Mouse (Mus musculus): ENCODE results near the gene Grik1. TPM values are rescaled to one million over a fixed set of nuclear protein-coding genes. Genes with fewer than 3 reads are reported as not detected.
A peak's percentile ranks its signal among the peaks of the same experiment; 100 is the strongest.

The Grik1 gene
- polyA plus RNA-seq, 1 experiment from 2014 or later: 39.0 TPM

DNA sequence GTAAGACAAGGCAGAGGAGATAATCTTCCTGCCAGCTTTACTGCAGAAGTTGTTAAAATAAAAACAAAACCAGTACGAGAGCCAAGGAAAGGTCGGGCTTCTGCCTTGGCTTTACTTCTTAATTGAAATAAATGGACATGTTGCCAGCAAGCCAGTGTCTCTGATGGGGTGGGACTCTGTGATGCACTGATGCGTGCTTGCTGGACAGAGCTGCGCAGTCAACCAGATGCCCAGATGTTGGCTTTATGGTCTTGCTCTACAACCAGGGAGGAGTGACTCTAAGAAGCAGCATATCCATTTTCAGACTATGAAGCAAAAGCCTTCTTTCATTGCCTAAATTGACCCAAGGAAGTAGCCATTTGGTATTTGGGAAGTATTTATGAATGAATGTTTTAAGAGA, 336.9 kb downstream of the Grik1 start:
- Histone ChIP-seq H3K27ac (replicated peaks) (no peak overlapping the region), H3K36me3 (no peaks in the 10 kb centered on the region), H3K4me3 (no peak overlapping the region), H3K9me3 (no peaks in the 10 kb centered on the region), H3K27me3 (no peaks in the 10 kb centered on the region), H3K4me2 (no peak overlapping the region), H3K4me1 (replicated peaks) (no peaks in the 10 kb centered on the region), H3K9ac (no peak overlapping the region)
- WGBS: 90% methylated on average over 4 of the region's 4 CpGs
- no peak for ATAC-seq (ENCODE audit: low FRiP score, low read depth)

DNA sequence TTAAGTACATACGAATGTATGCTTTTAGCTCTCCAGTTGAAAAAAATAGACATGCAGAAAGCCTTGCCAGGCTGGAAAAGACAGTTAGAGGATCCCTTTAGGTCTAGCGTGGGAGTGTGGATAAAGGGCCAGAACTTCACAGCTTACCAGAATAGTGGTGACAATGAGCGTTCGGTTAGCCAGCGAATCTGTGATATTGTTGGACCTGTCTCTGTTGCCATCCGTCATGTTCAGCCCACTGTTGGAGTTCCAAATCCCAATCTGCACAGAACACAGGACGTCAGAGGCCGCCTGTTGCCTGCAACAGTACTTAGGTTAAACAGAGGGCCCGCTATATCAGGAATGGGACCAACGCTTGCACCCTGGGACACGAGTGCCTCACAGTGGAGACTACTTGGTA, 340.2 kb downstream of the Grik1 start:
- no peak for ATAC-seq (ENCODE audit: low FRiP score, low read depth)
- Histone ChIP-seq H3K9me3 (no peaks in the 10 kb centered on the region), H3K4me2 (no peak overlapping the region), H3K36me3 (no peaks in the 10 kb centered on the region), H3K4me3 (no peak overlapping the region), H3K27ac (replicated peaks) (no peak overlapping the region), H3K9ac (no peak overlapping the region), H3K4me1 (replicated peaks) (no peaks in the 10 kb centered on the region), H3K27me3 (no peaks in the 10 kb centered on the region)
- 88% methylated on average over 11 of the region's 11 CpGs for WGBS

- ATAC-seq (ENCODE audit: low FRiP score, low read depth): no peak
- no peak overlapping the region for H3K9ac ChIP-seq
- no peaks in the 10 kb centered on the region for H3K36me3 ChIP-seq
- no peak overlapping the region for H3K4me2 ChIP-seq
- WGBS: 85% methylated on average over 4 of the region's 4 CpGs
- no peak overlapping the region for H3K27ac ChIP-seq (replicated peaks)
- no peaks in the 10 kb centered on the region for H3K4me1 ChIP-seq (replicated peaks)
- H3K27me3 ChIP-seq: no peaks in the 10 kb centered on the region
- no peaks in the 10 kb centered on the region for H3K9me3 ChIP-seq
- H3K4me3 ChIP-seq: no peak overlapping the region
These were observed 341.9 kb downstream of the Grik1 start for GRCm38 (mm10) chr16:87948122-87948521.

DNA sequence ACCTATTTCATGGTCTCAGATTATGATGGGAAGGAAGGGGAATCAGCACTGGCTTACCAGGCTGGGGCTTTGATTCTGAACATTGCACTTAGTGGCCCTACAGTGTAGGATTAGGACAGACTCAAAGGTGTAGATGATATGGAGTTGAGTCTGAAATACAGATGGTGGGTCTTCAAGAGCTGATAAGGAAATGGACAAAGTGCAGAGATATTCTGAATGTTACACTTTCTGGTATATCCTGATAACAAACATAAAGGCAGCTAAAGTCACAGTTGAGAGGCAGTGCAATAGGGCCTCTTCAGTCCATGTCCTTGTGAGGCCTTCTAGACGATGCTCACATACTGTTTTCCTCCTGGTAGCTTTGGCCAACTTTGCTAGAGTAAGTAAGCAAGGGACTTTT, 345.7 kb downstream of the Grik1 start:
- no peaks in the 10 kb centered on the region for H3K27me3 ChIP-seq
- no peak overlapping the region for H3K27ac ChIP-seq (replicated peaks)
- ATAC-seq (ENCODE audit: low FRiP score, low read depth): no peak
- no peaks in the 10 kb centered on the region for H3K9me3 ChIP-seq
- 88% methylated on average over 1 of the region's 1 CpGs for WGBS
- H3K4me1 ChIP-seq (replicated peaks): no peaks in the 10 kb centered on the region
- H3K9ac ChIP-seq: no peak overlapping the region
- no peaks in the 10 kb centered on the region for H3K36me3 ChIP-seq
- H3K4me2 ChIP-seq: no peak overlapping the region
- H3K4me3 ChIP-seq: no peak overlapping the region

- 70% methylated on average over 13 of the region's 13 CpGs for WGBS
- H3K36me3 ChIP-seq: no peaks in the 10 kb centered on the region
- H3K27me3 ChIP-seq: no peaks in the 10 kb centered on the region
- H3K4me2 ChIP-seq: no peak overlapping the region
- no peak overlapping the region for H3K9ac ChIP-seq
- H3K4me3 ChIP-seq: no peak overlapping the region
- no peaks in the 10 kb centered on the region for H3K9me3 ChIP-seq
- ATAC-seq (ENCODE audit: low FRiP score, low read depth): peak; percentile 54; the same call in 1 of the 2 replicates
- no peaks in the 10 kb centered on the region for H3K4me1 ChIP-seq (replicated peaks)
- no peak overlapping the region for H3K27ac ChIP-seq (replicated peaks)
These were observed 347.8 kb downstream of the Grik1 start for GRCm38 (mm10) chr16:87942103-87942865.

GRCm38 (mm10) chr16:87934685-87935084, 355.4 kb downstream of the Grik1 start:
- ATAC-seq (ENCODE audit: low FRiP score, low read depth): no peak
- Histone ChIP-seq H3K36me3 (no peaks in the 10 kb centered on the region), H3K9ac (no peak overlapping the region), H3K4me2 (no peak overlapping the region), H3K27me3 (no peaks in the 10 kb centered on the region), H3K9me3 (no peaks in the 10 kb centered on the region), H3K27ac (replicated peaks) (no peak overlapping the region), H3K4me3 (no peak overlapping the region), H3K4me1 (replicated peaks) (no peaks in the 10 kb centered on the region)
- WGBS: 81% methylated on average over 1 of the region's 1 CpGs

- Histone ChIP-seq H3K4me2 (no peak overlapping the region), H3K36me3 (no peaks in the 10 kb centered on the region), H3K27ac (replicated peaks) (no peak overlapping the region), H3K9me3 (no peaks in the 10 kb centered on the region), H3K27me3 (no peaks in the 10 kb centered on the region), H3K9ac (no peak overlapping the region), H3K4me1 (replicated peaks) (no peaks in the 10 kb centered on the region), H3K4me3 (no peak overlapping the region)
- no peak for ATAC-seq (ENCODE audit: low FRiP score, low read depth)
- 90% methylated on average over 2 of the region's 2 CpGs for WGBS
These were observed 358.7 kb downstream of the Grik1 start for GRCm38 (mm10) chr16:87931358-87931757.

- no peak overlapping the region for H3K27ac ChIP-seq (replicated peaks)
- no peak overlapping the region for H3K9ac ChIP-seq
- H3K4me3 ChIP-seq: no peak overlapping the region
- no peak overlapping the region for H3K4me2 ChIP-seq
- no peaks in the 10 kb centered on the region for H3K27me3 ChIP-seq
- no peaks in the 10 kb centered on the region for H3K4me1 ChIP-seq (replicated peaks)
- no peaks in the 10 kb centered on the region for H3K36me3 ChIP-seq
- WGBS: 90% methylated on average over 3 of the region's 3 CpGs
- no peak for ATAC-seq (ENCODE audit: low FRiP score, low read depth)
- H3K9me3 ChIP-seq: no peaks in the 10 kb centered on the region
These were observed 359.5 kb downstream of the Grik1 start for GRCm38 (mm10) chr16:87930519-87930918.

GRCm38 (mm10) chr16:87928671-87929070, 361.4 kb downstream of the Grik1 start:
- 97% methylated on average over 1 of the region's 1 CpGs for WGBS
- H3K4me1 ChIP-seq (replicated peaks): no peaks in the 10 kb centered on the region
- ATAC-seq (ENCODE audit: low FRiP score, low read depth): no peak
- no peak overlapping the region for H3K27ac ChIP-seq (replicated peaks)
- H3K27me3 ChIP-seq: no peaks in the 10 kb centered on the region
- no peak overlapping the region for H3K4me2 ChIP-seq
- H3K4me3 ChIP-seq: no peak overlapping the region
- no peaks in the 10 kb centered on the region for H3K9me3 ChIP-seq
- H3K9ac ChIP-seq: no peak overlapping the region
- H3K36me3 ChIP-seq: no peaks in the 10 kb centered on the region

DNA sequence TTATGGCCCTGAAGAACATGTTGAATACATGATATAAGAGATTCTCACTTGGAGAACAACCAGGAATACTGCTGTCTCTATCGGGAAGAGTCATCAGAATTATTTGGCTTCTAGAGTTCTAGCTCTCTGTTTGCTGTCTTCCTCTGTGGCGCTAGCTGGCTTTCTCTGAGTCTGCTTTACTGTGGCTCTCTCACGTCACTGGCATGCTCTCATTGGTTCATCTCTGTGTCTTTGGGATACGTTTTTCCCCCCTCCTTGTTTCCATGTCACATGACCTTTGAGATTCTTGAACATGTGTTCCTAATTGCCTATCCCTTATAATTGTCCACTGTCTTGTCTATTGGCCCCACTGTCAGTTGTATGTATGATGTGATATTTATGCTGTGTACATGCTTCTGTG, 372.2 kb downstream of the Grik1 start:
- ATAC-seq (ENCODE audit: low FRiP score, low read depth): no peak
- Histone ChIP-seq H3K4me1 (replicated peaks) (peaks cover 17% of the 10 kb centered on the region), H3K4me3 (no peak overlapping the region), H3K4me2 (no peak overlapping the region), H3K27ac (replicated peaks) (peak overlapping the region; percentile 50; the same call in 1 of the 2 replicates), H3K27me3 (no peaks in the 10 kb centered on the region), H3K9ac (no peak overlapping the region), H3K36me3 (no peaks in the 10 kb centered on the region), H3K9me3 (no peaks in the 10 kb centered on the region)
- WGBS: 76% methylated on average over 4 of the region's 4 CpGs

DNA sequence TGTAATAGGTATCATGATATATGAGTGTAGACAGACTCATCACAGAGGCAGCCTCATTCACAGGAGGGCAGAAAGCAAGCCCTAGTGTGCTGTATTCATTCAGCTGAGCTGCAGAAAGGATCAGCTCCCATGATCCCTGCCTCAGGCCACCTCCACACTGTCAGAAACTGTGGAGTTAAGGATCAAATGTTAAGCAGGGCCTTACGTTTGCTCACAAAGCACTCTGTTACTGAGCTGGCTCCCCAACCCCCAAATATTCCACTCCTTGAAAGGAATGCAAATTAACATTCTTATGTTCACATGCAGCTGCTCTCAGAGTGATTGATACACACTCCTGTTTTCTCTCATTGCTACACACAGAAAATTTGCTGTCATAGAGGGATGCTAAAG, 372.9 kb downstream of the Grik1 start:
- no peaks in the 10 kb centered on the region for H3K9me3 ChIP-seq
- WGBS: 10% methylated on average over 1 of the region's 1 CpGs
- H3K27ac ChIP-seq (replicated peaks): peak overlapping the region; percentile 50
- no peak overlapping the region for H3K4me2 ChIP-seq
- no peaks in the 10 kb centered on the region for H3K36me3 ChIP-seq
- no peak overlapping the region for H3K9ac ChIP-seq
- H3K4me3 ChIP-seq: no peak overlapping the region
- no peaks in the 10 kb centered on the region for H3K27me3 ChIP-seq
- peak; percentile 48 for ATAC-seq (ENCODE audit: low FRiP score, low read depth)
- peaks cover 17% of the 10 kb centered on the region for H3K4me1 ChIP-seq (replicated peaks)

DNA sequence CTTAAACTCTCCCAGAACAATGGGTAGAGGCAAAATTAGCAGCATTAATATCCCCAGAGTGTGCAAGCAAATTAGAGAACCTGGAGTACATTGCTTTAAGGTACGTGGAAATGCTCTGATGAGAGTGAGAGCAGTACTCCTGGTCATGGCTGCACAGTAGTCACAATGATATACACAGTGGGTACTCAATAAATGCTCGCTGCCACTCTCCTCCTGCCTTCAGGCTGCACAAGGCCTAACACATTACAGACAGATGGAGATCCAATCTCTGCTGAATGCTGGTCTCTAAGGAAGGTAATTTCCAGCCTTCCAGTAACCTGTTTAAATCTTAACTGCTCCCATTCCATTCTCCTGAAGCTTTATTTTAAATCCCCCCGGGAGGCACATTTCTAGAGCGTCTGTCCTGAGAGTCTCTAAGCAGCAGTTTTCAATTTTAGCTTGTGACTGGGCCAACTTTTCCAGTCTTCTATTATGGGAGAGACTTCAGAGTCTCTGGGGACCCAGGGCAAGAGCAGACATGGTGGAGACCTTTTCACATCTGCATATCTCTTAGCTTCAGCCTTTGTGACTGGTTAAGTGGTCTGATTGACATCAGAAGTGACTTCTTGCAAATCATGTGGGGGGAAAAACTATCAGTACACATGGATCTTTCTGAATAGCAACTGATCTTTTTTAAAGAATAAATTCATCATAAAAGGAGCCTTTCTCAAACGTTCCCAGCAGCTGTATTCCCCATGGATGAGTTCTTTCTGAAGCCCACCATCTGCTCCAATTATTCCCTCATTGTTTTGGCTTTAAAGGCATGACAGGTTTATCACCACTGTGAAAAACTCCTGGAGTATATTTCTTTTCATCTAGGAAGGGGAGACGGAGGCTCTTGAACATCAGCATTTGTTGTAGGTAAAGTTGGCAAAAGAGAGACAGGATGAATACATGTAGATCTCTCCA, 373.6 kb downstream of the Grik1 start:
- H3K4me3 ChIP-seq: no peak overlapping the region
- no peaks in the 10 kb centered on the region for H3K9me3 ChIP-seq
- H3K27me3 ChIP-seq: no peaks in the 10 kb centered on the region
- H3K4me2 ChIP-seq: no peak overlapping the region
- peak; percentile 68; the same call in 1 of the 2 replicates for ATAC-seq (ENCODE audit: low FRiP score, low read depth)
- peak overlapping the region; percentile 50 for H3K27ac ChIP-seq (replicated peaks)
- H3K4me1 ChIP-seq (replicated peaks): peaks cover 17% of the 10 kb centered on the region
- no peaks in the 10 kb centered on the region for H3K36me3 ChIP-seq
- no peak overlapping the region for H3K9ac ChIP-seq
- 22% methylated on average over 6 of the region's 6 CpGs for WGBS

Data from hindbrain, embryonic 15.5 days (tissue).